Mouse (Mus musculus) heart, postnatal 0 days (tissue): ENCODE data around the gene Slc36a4.

Source experiments
- CTCF ChIP-seq: IDR thresholded peaks from 2 replicates; pipeline ENCODE4 v1.5.1; 2016; ENCODE audit warnings: antibody characterized with exemption, control low read depth, low read depth
- EP300 ChIP-seq: IDR thresholded peaks from 2 replicates; pipeline ENCODE4 v1.6.1; 2016; ENCODE audit warnings: antibody characterized with exemption, low read depth

GRCm38 (mm10) chr9:15711676-15712075, 2.1 kb downstream of the Slc36a4 start:
- no peak for TF ChIP-seq CTCF
- no peak for TF ChIP-seq EP300
